38 mouse cellular contexts compared by ENCODE assay signal in genomic region chrX:57374029-57374428, GRCm38 (mm10). TPM values are rescaled to one million over a fixed set of nuclear protein-coding genes. Genes with fewer than 3 reads are reported as not detected.
"Had no signal": no experiment of that assay in that cellular context is flagged by ENCODE, and none has a peak within 500 bp of the region (broad histone marks: within the 10 kb centered on the region; RNA-seq: fewer than 3 reads in every experiment).

No protein-coding gene starts in this region.

- H3K27ac ChIP-seq: gastrocnemius, adult 2 months; heart, embryonic 10.5 days; hindbrain, embryonic 10.5 days; hindbrain, embryonic 12.5 days; hindbrain, embryonic 14.5 days; intestine, embryonic 15.5 days; layer of hippocampus, adult 2 months; limb, embryonic 13.5 days; limb, embryonic 15.5 days had no signal

- H3K27me3 ChIP-seq: heart, embryonic 12.5 days; hindbrain, embryonic 12.5 days; intestine, embryonic 15.5 days; limb, embryonic 13.5 days; limb, embryonic 15.5 days had no signal

- H3K9me3 ChIP-seq: heart, embryonic 10.5 days; heart, embryonic 12.5 days; hindbrain, embryonic 10.5 days; hindbrain, embryonic 12.5 days; intestine, embryonic 15.5 days; limb, embryonic 13.5 days; limb, embryonic 15.5 days had no signal

- H3K4me1 ChIP-seq: heart, embryonic 10.5 days; heart, embryonic 12.5 days; hindbrain, embryonic 10.5 days; hindbrain, embryonic 12.5 days; intestine, embryonic 15.5 days; limb, embryonic 13.5 days; limb, embryonic 15.5 days had no signal

- DNase-seq: gastrocnemius, adult 2 months; gastrocnemius, postnatal 10 days; gastrocnemius, postnatal 25 days; heart, adult 18-20 months; heart, postnatal 10 days; heart, postnatal 4 days; kidney, adult 18-20 months; kidney, adult 8-10 months; kidney, postnatal 10 days; kidney, postnatal 25 days; kidney, postnatal 4 days; layer of hippocampus, postnatal 36 days; left cerebral cortex, postnatal 4 days had no signal

- H3K4me2 ChIP-seq: heart, embryonic 12.5 days; hindbrain, embryonic 12.5 days; hindbrain, embryonic 14.5 days; intestine, embryonic 15.5 days; limb, embryonic 13.5 days; limb, embryonic 15.5 days had no signal

- ATAC-seq: hindbrain, embryonic 16.5 days; inflammation-experienced regulatory T-cells, adult 6 months; intestine, embryonic 15.5 days; intestine, postnatal 0 days had no signal

- H3K9ac ChIP-seq: heart, embryonic 12.5 days; hindbrain, embryonic 12.5 days; hindbrain, embryonic 14.5 days; intestine, embryonic 15.5 days; limb, embryonic 13.5 days; limb, embryonic 15.5 days had no signal

- H3K36me3 ChIP-seq: intestine, embryonic 15.5 days had no signal

- H3K4me3 ChIP-seq: gastrocnemius, adult 2 months; heart, embryonic 10.5 days; heart, embryonic 12.5 days; hindbrain, embryonic 10.5 days; hindbrain, embryonic 12.5 days; intestine, embryonic 15.5 days; layer of hippocampus, adult 2 months; limb, embryonic 13.5 days; limb, embryonic 15.5 days had no signal

RNA-seq across cellular contexts. Expression of gene Gm364, which starts 34.9 kb away (rescaled TPM):
- total RNA-seq: gastrocnemius, adult 2 months; gastrocnemius, postnatal 10 days; gastrocnemius, postnatal 25 days; gastrocnemius, postnatal 4 days; heart, adult 18-20 months; heart, adult 8-10 months; heart, postnatal 10 days; heart, postnatal 25 days; heart, postnatal 4 days; layer of hippocampus, adult 2 months; layer of hippocampus, postnatal 10 days; layer of hippocampus, postnatal 36 days; left cerebral cortex, adult 18-20 months; left cerebral cortex, adult 8-10 months; left cerebral cortex, postnatal 10 days; left cerebral cortex, postnatal 25 days; left cerebral cortex, postnatal 4 days had no signal
- polyA plus RNA-seq: heart, embryonic 10.5 days; heart, embryonic 12.5 days; heart, embryonic 14.5 days; heart, embryonic 16.5 days; hindbrain, embryonic 10.5 days; hindbrain, embryonic 12.5 days; hindbrain, embryonic 14.5 days; hindbrain, embryonic 16.5 days; inflammation-experienced regulatory T-cells, adult 6 months; intestine, embryonic 15.5 days; intestine, postnatal 0 days; kidney, embryonic 14.5 days; kidney, embryonic 16.5 days; limb, embryonic 11.5 days; limb, embryonic 13.5 days; limb, embryonic 15.5 days had no signal
